Mouse (Mus musculus): ENCODE results near the gene Nop53. TPM values are rescaled to one million over a fixed set of nuclear protein-coding genes. Genes with fewer than 3 reads are reported as not detected.

The Nop53 gene
- polyA plus RNA-seq, 1 experiment from 2014 or later: 189 TPM

DNA sequence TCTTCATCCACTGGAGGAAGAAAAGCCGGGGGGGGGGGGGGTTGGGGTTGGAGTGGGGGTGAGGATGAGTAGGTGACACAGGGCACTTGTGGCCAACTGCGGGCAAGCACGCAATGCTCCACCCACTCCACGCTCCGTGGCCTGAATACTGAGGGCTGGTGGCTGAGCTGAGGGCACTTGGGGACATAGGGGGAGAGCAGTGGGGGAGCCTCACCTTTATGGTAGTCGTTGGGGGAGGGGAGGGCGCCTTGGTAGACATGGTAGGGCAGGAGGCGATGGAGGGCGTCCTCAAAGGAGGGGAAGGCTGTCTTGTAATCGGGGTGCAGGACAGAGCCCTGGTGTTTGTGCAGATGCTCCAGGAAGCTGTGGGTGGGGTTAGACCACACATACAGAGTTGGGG, 29.6 kb upstream of the Nop53 start:
- no peaks in the 10 kb centered on the region for H3K27me3 ChIP-seq (ENCODE audit: control insufficient read depth, insufficient read depth, low read depth, low read length)
- no peak overlapping the region for H3K27ac ChIP-seq (ENCODE audit: low read length)
- H3K9ac ChIP-seq (ENCODE audit: low read length): no peak overlapping the region
- H3K9me3 ChIP-seq (ENCODE audit: control insufficient read depth, low read length): no peaks in the 10 kb centered on the region
- H3K4me3 ChIP-seq (ENCODE audit: low read length): no peak overlapping the region
- ATAC-seq (ENCODE audit: low read depth): peak; percentile 7; the same call in 1 of the 2 replicates
- peaks cover 30% of the 10 kb centered on the region for H3K36me3 ChIP-seq (ENCODE audit: control insufficient read depth, insufficient read depth, low read length)
- no peaks in the 10 kb centered on the region for H3K4me1 ChIP-seq (replicated peaks; ENCODE audit: control insufficient read depth, insufficient read depth, low read length)
- 90% methylated on average over 10 of the region's 10 CpGs for WGBS
- no peak overlapping the region for H3K4me2 ChIP-seq (ENCODE audit: low read depth, low read length)

DNA sequence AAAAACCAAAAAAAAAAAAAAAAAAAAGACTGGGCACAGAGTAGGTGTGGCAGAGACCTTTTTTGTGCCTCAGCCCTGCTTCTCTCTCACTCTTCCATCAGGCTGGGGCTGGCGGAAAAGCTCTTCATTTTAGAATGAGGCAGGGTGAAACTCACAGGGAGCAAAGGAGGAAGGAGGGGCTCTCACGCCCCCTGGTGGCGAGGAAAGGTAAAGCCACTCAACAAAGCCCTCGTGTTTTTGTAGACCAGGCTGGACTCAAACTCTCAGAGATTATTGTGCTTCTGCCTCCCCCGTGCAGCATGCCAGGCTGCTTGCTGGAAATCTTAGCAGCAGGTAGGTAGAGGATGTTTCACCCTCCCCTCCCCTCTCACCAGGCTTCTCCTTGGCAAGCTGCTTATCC, 28.8 kb upstream of the Nop53 start:
- Histone ChIP-seq H3K9me3 (ENCODE audit: control insufficient read depth, low read length) (no peaks in the 10 kb centered on the region), H3K4me3 (ENCODE audit: low read length) (no peak overlapping the region), H3K27ac (ENCODE audit: low read length) (no peak overlapping the region), H3K36me3 (ENCODE audit: control insufficient read depth, insufficient read depth, low read length) (peaks cover 37% of the 10 kb centered on the region), H3K4me1 (replicated peaks; ENCODE audit: control insufficient read depth, insufficient read depth, low read length) (no peaks in the 10 kb centered on the region), H3K9ac (ENCODE audit: low read length) (no peak overlapping the region), H3K27me3 (ENCODE audit: control insufficient read depth, insufficient read depth, low read depth, low read length) (no peaks in the 10 kb centered on the region), H3K4me2 (ENCODE audit: low read depth, low read length) (no peak overlapping the region)
- no peak for ATAC-seq (ENCODE audit: low read depth)
- WGBS: 56% methylated on average over 5 of the region's 5 CpGs

DNA sequence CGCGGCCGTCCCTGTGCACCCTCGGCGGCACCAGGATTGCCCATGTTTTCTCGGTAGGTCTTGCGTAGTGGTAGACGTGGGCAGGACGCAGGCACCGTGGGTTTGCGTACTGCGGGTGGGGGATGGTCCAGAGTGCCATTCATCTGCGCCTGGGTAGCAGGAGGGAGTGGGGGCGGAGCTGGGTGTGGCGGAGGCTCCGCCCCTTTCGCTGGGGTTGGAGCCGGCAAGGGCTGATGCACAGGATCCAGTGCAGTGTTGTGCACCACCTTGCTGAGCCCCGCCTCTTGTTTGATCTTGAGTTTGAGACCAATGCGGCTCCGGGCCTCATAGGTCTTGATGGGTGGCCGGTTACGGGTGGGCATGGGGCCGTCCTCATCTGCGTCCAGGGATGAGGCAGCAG, 26.4 kb upstream of the Nop53 start:
- Histone ChIP-seq H3K27me3 (ENCODE audit: control insufficient read depth, insufficient read depth, low read depth, low read length) (no peaks in the 10 kb centered on the region), H3K27ac (ENCODE audit: low read length) (no peak overlapping the region), H3K36me3 (ENCODE audit: control insufficient read depth, insufficient read depth, low read length) (peaks cover 38% of the 10 kb centered on the region), H3K4me1 (replicated peaks; ENCODE audit: control insufficient read depth, insufficient read depth, low read length) (no peaks in the 10 kb centered on the region), H3K4me2 (ENCODE audit: low read depth, low read length) (no peak overlapping the region), H3K9ac (ENCODE audit: low read length) (no peak overlapping the region), H3K9me3 (ENCODE audit: control insufficient read depth, low read length) (no peaks in the 10 kb centered on the region), H3K4me3 (ENCODE audit: low read length) (no peak overlapping the region)
- no peak for ATAC-seq (ENCODE audit: low read depth)
- 76% methylated on average over 25 of the region's 25 CpGs for WGBS

DNA sequence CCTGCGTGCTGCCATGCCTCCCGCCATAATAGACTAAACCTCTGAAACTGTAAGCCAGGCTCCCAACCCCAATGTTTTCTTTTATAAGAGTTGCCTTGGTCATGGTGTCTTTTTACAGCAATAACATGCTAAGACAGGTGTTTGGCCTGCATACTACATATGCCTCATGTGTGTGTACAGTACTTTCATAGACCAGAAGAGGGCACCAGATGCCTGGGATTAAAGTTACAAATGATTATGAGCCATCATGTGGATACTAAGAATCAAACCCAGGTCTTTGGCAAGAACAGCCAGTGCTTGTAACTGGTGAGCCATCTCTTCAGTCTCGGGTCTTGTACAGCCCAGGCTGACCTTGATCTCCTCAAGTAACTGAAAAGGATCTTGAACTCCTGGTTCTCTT, 23.8 kb upstream of the Nop53 start:
- no peak overlapping the region for H3K4me3 ChIP-seq (ENCODE audit: low read length)
- 81% methylated on average over 3 of the region's 3 CpGs for WGBS
- H3K27me3 ChIP-seq (ENCODE audit: control insufficient read depth, insufficient read depth, low read depth, low read length): no peaks in the 10 kb centered on the region

DNA sequence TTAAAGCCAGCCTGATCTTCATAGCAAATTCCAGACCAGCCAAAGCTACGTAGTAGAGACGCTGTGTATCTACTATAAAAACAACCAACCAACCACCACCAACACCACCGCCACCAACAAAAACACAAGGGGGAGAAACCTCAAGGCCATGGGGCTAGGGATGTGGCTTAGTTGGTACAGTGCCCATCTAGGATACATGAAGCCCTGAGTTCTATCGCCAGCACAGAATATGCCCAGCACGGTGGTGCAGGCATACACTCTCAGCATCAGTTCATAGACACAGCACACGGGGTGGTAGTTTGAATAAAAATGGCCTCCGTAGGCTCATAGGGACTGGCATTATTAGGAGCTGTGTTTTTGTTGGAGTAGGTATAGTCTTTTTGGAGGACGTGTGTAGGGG, 22.4 kb upstream of the Nop53 start:
- Histone ChIP-seq H3K9me3 (ENCODE audit: control insufficient read depth, low read length) (no peaks in the 10 kb centered on the region), H3K9ac (ENCODE audit: low read length) (no peak overlapping the region), H3K4me2 (ENCODE audit: low read depth, low read length) (no peak overlapping the region), H3K27me3 (ENCODE audit: control insufficient read depth, insufficient read depth, low read depth, low read length) (no peaks in the 10 kb centered on the region), H3K27ac (ENCODE audit: low read length) (no peak overlapping the region), H3K4me1 (replicated peaks; ENCODE audit: control insufficient read depth, insufficient read depth, low read length) (peaks cover 31% of the 10 kb centered on the region), H3K36me3 (ENCODE audit: control insufficient read depth, insufficient read depth, low read length) (peaks cover 19% of the 10 kb centered on the region), H3K4me3 (ENCODE audit: low read length) (no peak overlapping the region)
- ATAC-seq (ENCODE audit: low read depth): no peak
- 86% methylated on average over 8 of the region's 8 CpGs for WGBS

More for the DNA sequence above, 23.8 kb upstream of the Nop53 start:
- Histone ChIP-seq H3K9ac (ENCODE audit: low read length) (no peak overlapping the region), H3K4me1 (replicated peaks; ENCODE audit: control insufficient read depth, insufficient read depth, low read length) (peaks cover 17% of the 10 kb centered on the region), H3K4me2 (ENCODE audit: low read depth, low read length) (no peak overlapping the region), H3K27ac (ENCODE audit: low read length) (no peak overlapping the region), H3K9me3 (ENCODE audit: control insufficient read depth, low read length) (no peaks in the 10 kb centered on the region), H3K36me3 (ENCODE audit: control insufficient read depth, insufficient read depth, low read length) (peaks cover 29% of the 10 kb centered on the region)
- no peak for ATAC-seq (ENCODE audit: low read depth)

DNA sequence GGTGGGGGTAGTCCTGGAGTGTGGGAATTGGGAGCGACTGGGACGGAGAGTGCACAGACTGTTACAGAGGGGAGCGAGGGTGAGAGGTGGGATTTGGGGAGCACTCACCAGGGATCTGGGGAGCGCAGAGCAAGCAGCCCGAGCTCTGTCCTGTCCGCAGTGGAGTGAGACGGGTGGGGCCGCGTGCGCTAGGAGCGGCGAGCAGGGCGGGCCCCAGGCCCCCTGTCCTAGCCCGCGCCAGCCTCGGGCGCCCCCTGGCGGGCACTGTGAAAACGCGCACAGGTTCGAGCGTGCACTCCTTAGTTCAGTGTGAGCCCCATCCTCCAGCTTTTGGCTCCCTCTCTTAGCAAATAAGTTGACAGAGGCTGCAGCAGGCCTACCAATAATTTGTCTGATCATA, 21.4 kb upstream of the Nop53 start, which contains the start of gene Ehd2:
TSS of gene Ehd2 (minus strand) at position 256 of the 400 bp plus-strand sequence.
- H3K27me3 ChIP-seq (ENCODE audit: control insufficient read depth, insufficient read depth, low read depth, low read length): no peaks in the 10 kb centered on the region
- peak within 1 kb of the TSS; percentile 76 for H3K9ac ChIP-seq (ENCODE audit: low read length)
- peak within 1 kb of the TSS; percentile 59 for H3K4me2 ChIP-seq (ENCODE audit: low read depth, low read length)
- peak; percentile 86 for ATAC-seq (ENCODE audit: low read depth)
- peaks cover 16% of the 10 kb centered on the region for H3K36me3 ChIP-seq (ENCODE audit: control insufficient read depth, insufficient read depth, low read length)
- WGBS: 0% methylated on average over 22 of the region's 22 CpGs
- H3K4me1 ChIP-seq (replicated peaks; ENCODE audit: control insufficient read depth, insufficient read depth, low read length): peaks cover 41% of the 10 kb centered on the region
- no peaks in the 10 kb centered on the region for H3K9me3 ChIP-seq (ENCODE audit: control insufficient read depth, low read length)
- H3K27ac ChIP-seq (ENCODE audit: low read length): peak within 1 kb of the TSS; percentile 15; the same call in 1 of the 2 replicates
- H3K4me3 ChIP-seq (ENCODE audit: low read length): peak within 1 kb of the TSS; percentile 59

DNA sequence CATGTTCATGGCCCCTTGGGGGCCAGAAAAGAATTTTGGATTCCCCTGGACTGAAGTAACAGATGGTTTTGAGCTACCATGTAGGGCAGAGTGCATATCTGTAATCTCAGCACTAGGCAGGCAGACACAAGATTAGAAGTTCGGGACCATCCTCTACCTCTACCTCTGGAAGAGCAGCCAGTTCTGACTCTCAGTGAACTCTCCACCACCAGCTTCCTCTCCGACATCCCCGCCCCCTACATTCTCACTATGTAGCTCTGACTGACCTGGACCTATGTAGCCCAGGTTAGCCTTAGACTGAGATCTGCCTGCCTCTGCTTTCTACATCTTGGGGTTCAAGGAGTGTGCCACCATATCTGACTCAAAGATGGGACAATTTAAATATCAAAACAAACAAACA, 20.6 kb upstream of the Nop53 start:
- Histone ChIP-seq H3K27ac (ENCODE audit: low read length) (peak overlapping the region; percentile 12; the same call in 1 of the 2 replicates), H3K9ac (ENCODE audit: low read length) (peak overlapping the region; percentile 76), H3K36me3 (ENCODE audit: control insufficient read depth, insufficient read depth, low read length) (peaks cover 10% of the 10 kb centered on the region), H3K9me3 (ENCODE audit: control insufficient read depth, low read length) (no peaks in the 10 kb centered on the region), H3K4me3 (ENCODE audit: low read length) (peak overlapping the region; percentile 59), H3K4me2 (ENCODE audit: low read depth, low read length) (peak overlapping the region; percentile 59), H3K4me1 (replicated peaks; ENCODE audit: control insufficient read depth, insufficient read depth, low read length) (peaks cover 49% of the 10 kb centered on the region), H3K27me3 (ENCODE audit: control insufficient read depth, insufficient read depth, low read depth, low read length) (no peaks in the 10 kb centered on the region)
- 57% methylated on average over 3 of the region's 3 CpGs for WGBS
- no peak for ATAC-seq (ENCODE audit: low read depth)

DNA sequence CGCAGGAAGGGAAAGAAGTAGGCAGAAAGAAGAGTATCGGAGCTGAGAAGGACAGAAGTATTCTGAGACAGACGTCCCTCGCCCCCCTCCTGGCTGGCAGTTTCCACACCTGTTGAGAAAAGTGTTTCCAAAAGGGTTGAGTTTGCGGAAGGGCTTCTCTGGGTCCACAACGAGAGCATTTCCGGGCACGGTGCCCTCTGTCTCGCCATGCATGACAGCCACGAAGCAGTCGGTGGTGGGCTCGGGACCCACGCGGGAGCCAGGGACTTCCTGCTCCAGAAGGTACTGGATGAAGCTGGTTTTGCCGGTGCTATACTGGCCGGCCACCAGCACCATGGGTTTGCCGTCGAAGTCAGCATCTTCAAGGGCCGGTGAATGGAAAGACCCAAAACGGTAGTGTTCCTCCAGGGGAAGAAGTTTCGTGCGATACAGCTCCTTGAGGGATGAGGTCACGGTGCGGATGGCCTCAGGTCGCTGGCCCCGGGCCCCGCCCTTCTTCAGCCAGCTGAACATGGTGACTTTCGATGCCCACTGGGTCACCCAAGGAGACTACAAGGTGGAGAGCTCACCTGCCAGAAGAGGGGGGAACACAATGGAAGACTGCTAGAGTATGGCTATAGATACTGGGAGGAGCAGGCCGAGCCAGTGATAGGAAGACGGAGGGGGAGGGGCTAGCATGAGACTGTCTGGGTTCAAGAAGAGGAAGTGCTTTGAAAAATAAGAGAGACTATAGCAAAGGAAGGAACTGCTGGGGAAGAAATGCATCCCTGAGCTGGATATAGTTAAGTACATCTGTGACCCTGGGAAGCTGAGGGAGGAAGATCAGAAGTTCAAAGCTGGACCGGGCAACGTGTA, 18.2 kb upstream of the Nop53 start:
- WGBS: 69% methylated on average over 32 of the region's 32 CpGs
- H3K27ac ChIP-seq (ENCODE audit: low read length): peak overlapping the region; percentile 93

DNA sequence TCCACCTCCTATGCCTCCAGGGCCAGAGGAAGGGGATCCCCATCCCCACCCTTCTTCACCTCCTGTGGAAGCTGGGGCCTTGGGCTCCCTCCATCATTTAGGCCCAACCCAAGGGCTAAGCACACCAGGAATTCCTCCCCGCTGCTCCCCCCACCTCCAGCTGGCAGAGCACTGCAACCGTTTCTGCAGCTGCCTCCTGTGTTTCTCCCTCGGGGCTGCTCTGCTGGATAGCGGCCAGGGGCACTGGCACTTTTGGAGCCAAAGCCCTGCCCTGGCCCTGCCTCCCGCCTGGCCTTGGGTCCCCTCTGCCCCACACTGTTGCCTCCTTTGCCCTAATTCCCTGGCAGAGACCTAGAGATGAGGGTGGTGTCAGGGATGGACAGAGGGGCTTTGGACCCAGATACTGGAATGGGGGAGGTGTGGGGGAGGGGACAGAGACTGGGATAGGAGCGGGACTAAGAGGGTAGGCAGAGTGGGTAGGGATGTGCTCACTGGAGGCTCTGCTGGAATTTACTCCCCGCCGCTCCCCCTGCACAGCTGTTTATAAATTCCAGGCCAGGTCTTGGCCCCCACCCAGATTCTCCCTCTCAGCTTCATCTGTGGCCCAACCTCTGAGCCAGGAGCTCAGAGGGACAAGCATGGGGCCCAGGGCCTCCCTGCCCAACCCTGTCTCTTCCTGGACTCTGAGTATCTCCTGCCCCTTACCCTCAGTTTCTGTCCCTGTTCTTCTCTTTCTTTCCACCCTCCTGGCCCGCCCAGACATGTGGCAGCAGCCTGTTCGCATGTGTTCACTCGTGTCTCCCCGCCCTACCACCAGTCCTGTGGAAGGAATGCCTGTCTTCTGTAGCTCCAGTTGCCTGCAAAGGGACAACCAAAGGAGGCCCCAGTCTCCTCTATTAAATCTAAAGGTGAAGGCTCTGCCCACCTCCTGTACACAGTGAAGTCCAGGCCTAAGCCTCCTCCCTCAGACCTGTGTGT, 16.7 kb upstream of the Nop53 start:
- peak overlapping the region; percentile 59 for H3K4me2 ChIP-seq (ENCODE audit: low read depth, low read length)
- H3K4me1 ChIP-seq (replicated peaks; ENCODE audit: control insufficient read depth, insufficient read depth, low read length): peaks cover 59% of the 10 kb centered on the region
- peak overlapping the region; percentile 45 for H3K9ac ChIP-seq (ENCODE audit: low read length)
- H3K36me3 ChIP-seq (ENCODE audit: control insufficient read depth, insufficient read depth, low read length): peaks cover 20% of the 10 kb centered on the region
- 7% methylated on average over 12 of the region's 12 CpGs for WGBS
- H3K27me3 ChIP-seq (ENCODE audit: control insufficient read depth, insufficient read depth, low read depth, low read length): no peaks in the 10 kb centered on the region
- peak overlapping the region; percentile 93 for H3K27ac ChIP-seq (ENCODE audit: low read length)
- peak overlapping the region; percentile 6 for H3K4me3 ChIP-seq (ENCODE audit: low read length)
- ATAC-seq (ENCODE audit: low read depth): peak; percentile 86
- H3K9me3 ChIP-seq (ENCODE audit: control insufficient read depth, low read length): no peaks in the 10 kb centered on the region

More for the DNA sequence above, 18.2 kb upstream of the Nop53 start:
- no peak for ATAC-seq (ENCODE audit: low read depth)
- no peaks in the 10 kb centered on the region for H3K9me3 ChIP-seq (ENCODE audit: control insufficient read depth, low read length)
- peaks cover 59% of the 10 kb centered on the region for H3K4me1 ChIP-seq (replicated peaks; ENCODE audit: control insufficient read depth, insufficient read depth, low read length)
- peak overlapping the region; percentile 59 for H3K4me2 ChIP-seq (ENCODE audit: low read depth, low read length)
- peak overlapping the region; percentile 48; the same call in 1 of the 2 replicates for H3K9ac ChIP-seq (ENCODE audit: low read length)
- H3K36me3 ChIP-seq (ENCODE audit: control insufficient read depth, insufficient read depth, low read length): peaks cover 9% of the 10 kb centered on the region
- no peaks in the 10 kb centered on the region for H3K27me3 ChIP-seq (ENCODE audit: control insufficient read depth, insufficient read depth, low read depth, low read length)
- H3K4me3 ChIP-seq (ENCODE audit: low read length): peak overlapping the region; percentile 22; the same call in 1 of the 2 replicates
